Mouse (Mus musculus) myocyte (in vitro differentiated cells): ENCODE data around the gene Rbm47.

Experiments used
- CEBPB ChIP-seq: IDR thresholded peaks from 2 replicates; pipeline ENCODE4 v1.6.1; 2011; ENCODE audit warnings: mild to moderate bottlenecking, moderate library complexity; ENCODE audit not compliant: poor library complexity, insufficient read depth, severe bottlenecking
- MAX ChIP-seq: IDR thresholded peaks from one replicate; pipeline ENCODE4 v1.6.1; 2011; ENCODE audit warnings: low read depth, mild to moderate bottlenecking, control low read depth
- POLR2A ChIP-seq: IDR thresholded peaks from one replicate; pipeline ENCODE4 v1.6.1; 2011; ENCODE audit warnings: low read depth, mild to moderate bottlenecking, control low read depth, moderate library complexity; ENCODE audit not compliant: insufficient read length
- TCF12 ChIP-seq: IDR thresholded peaks from one replicate; pipeline ENCODE4 v1.6.1; 2011; ENCODE audit warnings: mild to moderate bottlenecking, control low read depth; ENCODE audit not compliant: poor library complexity, insufficient read depth, severe bottlenecking
- USF1 ChIP-seq: IDR thresholded peaks from one replicate; pipeline ENCODE4 v1.6.1; 2011; ENCODE audit warnings: low read depth, mild to moderate bottlenecking, control low read depth, moderate library complexity

GRCm38 (mm10) chr5:66166193-66166629, 6.7 kb downstream of the Rbm47 start:
- TF ChIP-seq TCF12 (peak; percentile 87), POLR2A (no peak), MAX (no peak), CEBPB (peak; percentile 91), USF1 (peak; percentile 60)
